Mouse (Mus musculus) layer of hippocampus, adult 9-10 months (tissue): ENCODE measurements around the gene Wdr46.
"Not testable (repeated sequence)": the region's sequence is repeated elsewhere in the genome, so short reads cannot be mapped to it uniquely, and the experiment has no call there.

ENCODE experiments used
- DNase-seq: peaks from one replicate; pipeline ENCODE4 v3.0.0; 2022; ENCODE audit warnings: low spot score

Gene Wdr46

DNA sequence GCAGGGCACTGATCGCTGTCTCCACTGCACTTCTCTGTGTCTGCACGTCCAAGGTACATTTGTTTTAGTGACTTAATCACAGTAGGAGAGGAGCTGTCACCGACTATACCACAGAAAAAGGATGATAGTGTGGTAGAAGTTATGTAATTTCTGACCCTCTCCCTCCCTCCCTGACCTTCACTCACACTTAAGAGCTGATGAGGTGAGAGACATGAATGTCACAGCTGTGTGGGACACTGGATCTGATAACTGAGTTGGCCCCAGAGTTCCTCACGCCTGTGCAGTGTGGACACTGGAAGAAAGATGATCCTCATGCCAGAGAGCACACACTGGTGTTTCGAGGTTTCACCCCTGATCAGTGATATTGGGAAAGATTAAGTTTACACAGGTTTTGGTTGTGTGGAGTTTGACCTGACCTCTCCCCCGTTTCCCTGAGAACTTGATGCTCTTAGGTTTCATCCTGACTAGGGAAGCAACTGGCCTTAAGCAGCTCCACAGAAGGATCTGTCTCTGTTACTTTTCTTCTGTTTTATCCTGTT is 39.1 kb downstream of the Wdr46 start:
- DNase-seq, result no peak

GRCm38 (mm10) chr17:33980181-33981035 is 39.9 kb downstream of the Wdr46 start:
- no peak for DNase-seq

DNA sequence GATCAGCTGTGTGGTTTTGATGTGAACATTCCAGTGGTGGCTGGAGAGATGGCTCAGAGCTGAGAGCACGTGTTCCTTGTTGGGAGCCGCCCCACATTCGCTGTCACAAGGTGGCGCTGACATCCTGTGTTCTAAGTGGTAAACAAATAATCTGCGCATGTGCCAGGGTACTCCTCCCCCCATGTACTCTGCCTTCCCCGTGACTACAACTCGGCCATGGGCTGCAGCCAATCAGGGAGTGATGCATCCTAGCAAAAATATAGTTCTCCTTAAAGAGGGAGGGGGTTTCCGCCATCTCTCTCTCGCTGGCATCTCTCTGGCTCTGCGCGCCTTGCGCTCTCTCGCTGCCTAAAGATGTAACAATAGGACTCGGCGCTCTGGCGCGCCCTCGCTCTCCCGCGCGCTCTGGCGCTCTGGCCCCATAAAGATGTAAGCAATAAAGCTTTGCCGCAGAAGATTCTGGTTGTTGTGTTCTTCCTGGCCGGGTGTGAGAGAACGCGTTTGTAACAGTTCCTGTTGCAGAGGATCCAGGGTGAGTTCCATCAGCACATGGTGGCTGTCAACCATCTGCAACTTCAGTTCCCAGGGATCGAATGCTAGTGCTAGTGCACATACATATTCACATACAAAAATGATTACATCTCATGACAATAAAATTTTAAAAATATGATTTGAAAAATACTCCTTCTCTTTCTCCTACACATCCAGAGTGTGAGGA is 40.9 kb downstream of the Wdr46 start:
- DNase-seq, result peak; percentile 92

DNA sequence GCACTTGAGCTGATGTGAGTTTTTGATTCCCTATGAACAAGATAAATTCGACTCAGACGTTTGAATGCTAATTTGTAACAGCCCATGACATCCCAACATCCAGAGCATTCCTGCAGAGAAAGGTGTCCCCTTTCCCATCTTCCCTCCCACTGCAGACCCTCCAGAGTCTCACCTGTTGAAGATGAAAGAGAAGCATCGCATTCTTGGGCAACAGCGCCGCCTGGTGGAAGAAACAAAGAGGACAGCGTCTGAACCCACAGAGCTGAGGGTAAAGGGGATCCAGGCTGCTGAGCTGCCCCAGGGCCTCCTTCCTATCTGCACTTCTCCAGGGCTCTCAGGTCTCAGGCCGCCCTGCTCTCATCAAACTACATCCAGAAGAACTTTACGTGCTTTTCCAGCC is 41.7 kb downstream of the Wdr46 start:
- DNase-seq, result peak; percentile 29

DNA sequence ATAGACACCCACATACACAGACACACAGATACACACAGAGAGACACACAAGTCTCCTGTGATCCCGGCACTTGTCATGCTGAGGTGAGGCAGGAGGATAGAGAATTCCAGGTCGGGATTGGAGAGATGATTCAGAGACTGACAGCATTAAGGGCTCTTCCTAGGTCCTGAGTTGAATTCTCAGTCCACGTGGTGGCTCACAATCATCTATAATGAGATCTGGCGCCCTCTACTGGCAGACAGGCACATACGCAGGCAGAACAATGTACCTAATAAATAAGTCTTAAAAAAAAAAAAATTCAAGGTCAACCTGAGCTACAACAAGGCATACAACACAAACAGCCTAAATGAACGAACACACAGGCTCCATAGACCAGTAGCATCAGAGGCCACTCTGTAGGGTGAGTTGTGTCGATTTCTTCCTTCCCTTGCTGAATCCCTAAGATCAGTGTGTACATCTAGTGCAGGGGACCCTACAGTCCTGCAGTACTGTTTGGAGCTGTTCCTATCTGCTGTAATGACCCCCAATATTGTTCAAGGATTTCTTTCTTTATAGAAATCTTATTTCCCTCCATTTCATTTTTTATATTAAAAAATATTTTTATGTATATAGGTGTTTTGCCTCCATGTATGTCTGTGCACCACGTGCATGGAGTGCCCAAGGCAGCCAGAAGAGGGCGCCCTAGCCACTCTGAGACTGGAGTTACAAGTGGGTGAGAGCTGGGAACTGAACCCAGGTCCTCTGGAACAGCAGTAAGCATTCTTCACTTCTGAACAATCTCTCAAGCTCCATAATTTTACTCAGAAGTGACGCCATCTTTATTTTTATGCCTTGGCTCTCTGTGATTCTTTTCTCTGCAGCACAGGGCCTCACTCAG is 51.6 kb downstream of the Wdr46 start:
- peak; percentile 51 for DNase-seq

- DNase-seq, result no peak
These were observed 54.5 kb downstream of the Wdr46 start for GRCm38 (mm10) chr17:33994959-33995358.

DNA sequence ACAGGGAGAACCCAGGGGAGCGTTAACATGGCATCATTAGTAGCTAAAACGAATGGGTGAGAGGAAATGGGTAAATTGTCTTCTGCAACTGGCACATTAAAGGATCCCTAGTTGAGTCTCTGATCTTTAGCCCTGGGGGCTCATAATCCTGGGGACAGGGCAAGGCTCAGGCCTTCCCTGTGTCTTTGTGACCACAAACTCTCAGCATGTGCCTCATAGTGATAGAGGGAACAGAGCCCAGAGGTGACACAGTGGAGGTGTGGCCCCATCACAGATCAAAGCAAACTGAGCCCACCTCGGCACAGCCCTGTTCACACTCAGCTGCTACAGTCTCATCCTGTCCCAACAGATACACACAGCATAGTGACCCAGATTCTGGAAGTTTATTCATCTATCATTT is 55.2 kb downstream of the Wdr46 start:
- no peak for DNase-seq

GRCm38 (mm10) chr17:33997025-33997424 is 56.6 kb downstream of the Wdr46 start:
- not testable (repeated sequence) for DNase-seq

- not testable (repeated sequence) for DNase-seq
These were observed 58.2 kb downstream of the Wdr46 start for GRCm38 (mm10) chr17:33998697-33999096.
